Mouse (Mus musculus): ENCODE data around the gene Apc2.

DNA sequence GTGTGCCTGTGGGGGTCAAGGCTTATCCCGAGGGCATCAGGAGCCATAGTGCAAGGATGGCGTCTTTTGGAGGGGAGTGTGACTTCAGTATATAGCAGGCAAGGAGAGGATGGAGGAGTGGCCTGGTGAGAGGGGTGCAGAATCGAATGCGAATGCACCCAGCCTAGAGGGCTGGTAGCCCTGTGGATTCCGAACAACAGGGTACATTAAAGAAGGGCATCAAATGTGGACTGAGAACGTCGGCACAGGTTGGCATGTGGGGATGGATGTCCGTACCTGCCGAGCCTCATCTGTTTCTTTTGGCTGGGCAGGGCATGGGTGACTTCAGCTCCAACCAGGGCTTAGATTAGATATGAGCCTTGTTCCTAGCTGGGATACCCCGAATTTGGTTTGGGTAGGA lies 4.0 kb downstream of the Apc2 start:
- TF ChIP-seq CTCF (conservative IDR thresholded peaks at IDR 0.05; ENCODE audit: low read length) = no peak
- no peak for TF ChIP-seq NANOG (IDR thresholded peaks at IDR 0.05; ENCODE audit: borderline replicate concordance, low read length)
- TF ChIP-seq POU5F1 (IDR thresholded peaks at IDR 0.05; ENCODE audit: borderline replicate concordance, low read length) = no peak

Data from E14TG2a.4 (cell line).